Mouse (Mus musculus) leukemia stem cell, adult 10-12 weeks (primary cell): ENCODE data around the gene Slc17a2. TPM values are rescaled to one million over a fixed set of nuclear protein-coding genes. Genes with fewer than 3 reads are reported as not detected.

ENCODE experiments used
- polyA plus RNA-seq: library from polyadenylated mRNA; stranded (reverse); fragments of >175 nt; gene quantifications from 2 replicates; pipeline ENCODE4 v1.2.3, GENCODE M21; 2012; ENCODE audit warnings: low replicate concordance

Slc17a2 gene
- polyA plus RNA-seq, result not detected in 2 replicates

DNA sequence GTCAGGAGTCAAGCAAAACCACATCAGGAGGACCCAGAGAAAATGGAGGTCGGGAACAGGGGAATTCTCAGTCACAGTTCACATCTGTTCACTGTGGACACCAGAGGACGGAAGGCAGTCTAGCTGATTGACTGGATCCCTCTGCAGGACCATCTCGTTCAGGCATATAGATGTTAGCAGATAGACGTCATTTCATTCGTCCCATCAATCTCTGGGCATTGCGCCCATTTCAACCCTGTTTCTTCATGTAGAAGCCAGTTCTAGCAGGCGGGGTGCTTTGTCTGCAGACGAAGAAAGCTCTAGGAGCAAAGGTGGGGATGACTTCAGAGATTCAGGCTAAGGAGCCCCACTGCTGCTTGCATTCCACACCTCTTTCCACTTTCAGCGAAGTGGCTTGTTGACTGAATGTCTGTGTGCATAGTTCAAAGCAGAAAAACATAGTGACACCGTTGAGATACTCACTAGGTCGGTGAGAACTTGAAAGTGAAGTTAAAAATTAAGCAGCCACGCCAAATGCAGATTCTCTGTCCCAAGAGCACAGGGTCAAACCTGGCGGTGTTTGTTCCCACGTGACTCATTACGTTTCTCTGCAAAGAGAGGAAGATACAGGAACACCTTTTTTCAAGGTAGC, at the start of gene Slc17a2:
Gene Slc17a2 (plus strand): TSS at position 572 of the 631 bp plus-strand sequence.

DNA sequence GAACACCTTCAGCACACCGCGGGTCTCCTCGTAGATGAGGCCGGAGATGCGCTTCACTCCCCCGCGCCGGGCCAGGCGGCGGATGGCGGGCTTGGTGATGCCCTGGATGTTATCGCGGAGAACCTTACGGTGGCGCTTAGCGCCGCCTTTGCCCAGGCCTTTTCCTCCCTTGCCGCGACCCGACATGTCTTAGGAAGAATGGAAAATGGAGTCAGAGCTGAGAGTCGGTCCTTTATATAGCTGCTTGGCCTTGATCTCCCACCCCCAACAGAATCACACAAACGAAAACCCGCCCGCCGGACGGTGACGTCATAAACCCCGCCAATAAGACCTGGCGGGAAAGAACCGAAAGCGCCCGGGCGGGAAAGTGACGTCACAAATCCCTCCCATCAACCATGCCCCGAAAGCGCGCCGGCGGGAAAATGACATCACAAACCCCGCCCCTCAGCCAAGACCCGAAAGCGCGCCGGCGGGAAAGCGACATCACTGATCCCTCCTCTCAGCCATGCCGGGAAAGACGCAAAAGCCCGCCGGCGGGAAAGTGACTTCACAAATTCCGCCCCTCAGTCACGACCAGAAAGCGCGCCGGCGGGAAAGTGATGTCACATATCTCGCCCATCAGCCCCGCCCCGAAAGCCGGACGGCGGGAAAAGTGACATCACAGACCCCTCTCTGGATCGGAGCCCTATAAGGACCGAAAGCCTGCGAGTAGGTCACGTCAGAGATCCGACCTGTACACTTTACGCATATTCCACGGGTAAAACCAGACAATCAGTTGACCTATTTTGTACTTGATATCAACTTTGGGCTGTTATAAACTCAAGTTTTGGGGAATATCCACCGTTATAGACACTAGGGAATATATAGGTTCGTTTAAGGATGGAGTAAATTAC, 45.6 kb upstream of the Slc17a2 start, which contains the start of gene Hist1h4a:
Gene Hist1h4a (minus strand): TSS at position 259 of the 893 bp plus-strand sequence.

GRCm38 (mm10) chr13:23761871-23762821, 44.6 kb upstream of the Slc17a2 start, which contains the start of gene Hist1h3a:
Gene Hist1h3a (minus strand): TSS chr13:23762386.

DNA sequence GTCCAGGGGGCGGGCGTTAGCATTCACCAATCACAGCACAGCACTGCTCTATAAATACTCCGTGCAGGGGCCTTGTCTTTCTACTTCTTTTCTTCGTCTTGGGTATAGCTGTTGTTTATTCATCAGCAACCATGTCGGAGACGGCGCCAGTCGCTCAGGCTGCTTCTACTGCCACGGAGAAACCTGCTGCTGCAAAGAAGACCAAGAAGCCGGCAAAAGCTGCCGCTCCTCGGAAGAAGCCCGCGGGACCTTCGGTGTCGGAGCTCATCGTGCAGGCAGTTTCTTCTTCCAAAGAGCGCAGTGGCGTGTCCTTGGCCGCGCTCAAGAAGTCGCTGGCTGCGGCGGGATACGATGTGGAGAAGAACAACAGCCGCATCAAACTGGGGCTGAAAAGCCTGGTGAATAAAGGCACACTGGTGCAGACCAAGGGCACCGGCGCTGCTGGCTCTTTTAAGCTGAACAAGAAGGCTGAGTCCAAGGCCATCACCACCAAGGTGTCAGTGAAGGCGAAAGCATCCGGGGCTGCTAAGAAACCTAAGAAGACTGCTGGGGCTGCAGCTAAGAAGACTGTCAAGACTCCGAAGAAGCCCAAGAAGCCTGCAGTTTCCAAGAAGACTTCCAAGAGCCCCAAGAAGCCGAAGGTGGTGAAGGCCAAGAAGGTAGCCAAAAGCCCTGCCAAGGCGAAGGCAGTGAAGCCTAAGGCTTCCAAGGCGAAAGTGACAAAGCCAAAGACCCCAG, 43.0 kb upstream of the Slc17a2 start, which contains the start of gene Hist1h1a:
Gene Hist1h1a (plus strand): TSS at position 81 of the 738 bp plus-strand sequence.

DNA sequence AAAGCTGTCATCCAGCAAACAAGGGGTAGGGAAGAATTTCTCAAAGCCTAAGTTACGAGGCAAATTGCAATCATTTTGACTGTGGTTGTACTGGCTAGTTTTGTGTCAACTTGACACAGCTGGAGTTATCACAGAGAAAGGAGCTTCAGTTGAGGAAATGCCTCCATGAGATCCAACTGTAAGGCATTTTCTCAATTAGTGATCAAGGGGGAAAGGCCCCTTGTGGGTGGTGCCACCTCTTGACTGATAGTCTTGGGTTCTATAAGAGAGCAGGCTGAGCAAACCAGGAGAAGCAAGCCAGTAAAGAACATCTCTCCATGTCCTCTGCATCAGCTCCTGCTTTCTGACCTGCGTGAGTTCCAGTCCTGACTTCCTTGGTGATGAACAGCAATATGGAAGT, 37.2 kb upstream of the Slc17a2 start, which contains the start of gene Trim38:
Gene Trim38 (plus strand): TSS at position 301 of the 400 bp plus-strand sequence.

GRCm38 (mm10) chr13:23839308-23839707, 32.5 kb downstream of the Slc17a2 start, which contains the start of gene Slc17a3:
Gene Slc17a3 (plus strand): TSS chr13:23839434.

DNA sequence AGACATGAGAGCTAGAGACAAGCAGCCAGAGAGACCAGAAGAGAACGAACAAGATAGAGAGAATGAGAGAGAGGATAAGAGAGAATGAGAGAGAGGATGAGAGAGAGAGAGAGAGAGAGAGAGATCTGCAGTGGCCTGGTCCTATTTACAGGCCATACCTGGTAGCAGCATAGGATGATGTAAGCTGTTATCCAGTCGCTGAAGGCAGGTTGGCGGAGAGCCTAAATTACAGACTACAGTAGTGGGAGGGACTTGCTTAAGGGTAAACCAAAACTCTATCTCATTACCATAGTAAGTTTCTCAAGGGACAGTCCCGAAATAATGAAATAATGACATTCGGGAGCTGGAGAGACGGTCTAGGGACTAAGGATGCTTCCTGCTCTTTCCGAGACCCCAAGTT, 60.6 kb downstream of the Slc17a2 start, which contains the start of gene Slc17a1:
Gene Slc17a1 (plus strand): TSS at position 346 of the 400 bp plus-strand sequence.

Other genes starting within 250 kb of the Slc17a2 start
- 12.2 and 20.5 TPM in 2 replicates for gene Hist1h3e, start 244.6 kb upstream of the Slc17a2 start, polyA plus RNA-seq
- 20.4 and 37.8 TPM in 2 replicates for gene Hist1h2ae, start 235.8 kb upstream of the Slc17a2 start, polyA plus RNA-seq
- 19.7 and 30.7 TPM in 2 replicates for gene Hist1h2bg, start 235.6 kb upstream of the Slc17a2 start, polyA plus RNA-seq
- gene Hist1h2bf, start 232.8 kb upstream of the Slc17a2 start, polyA plus RNA-seq, result 15.2 and 20.1 TPM in 2 replicates
- 1.2 and 1.8 TPM in 2 replicates for gene Hist1h2ad, start 232.6 kb upstream of the Slc17a2 start, polyA plus RNA-seq
- gene Hist1h3d, start 231.2 kb upstream of the Slc17a2 start, polyA plus RNA-seq, result 1.1 and 5.4 TPM in 2 replicates
- 21.9 and 50.4 TPM in 2 replicates for gene Hist1h4d, start 225.4 kb upstream of the Slc17a2 start, polyA plus RNA-seq
- 1.7 and 2.0 TPM in 2 replicates for gene Hist1h2be, start 185.9 kb upstream of the Slc17a2 start, polyA plus RNA-seq
- 6.8 and 18.7 TPM in 2 replicates for gene Hist1h1e, start 184.4 kb upstream of the Slc17a2 start, polyA plus RNA-seq
- 1.7 and 2.0 TPM in 2 replicates for gene Hist1h2ac, start 123.0 kb upstream of the Slc17a2 start, polyA plus RNA-seq
- 3.1 and 3.3 TPM in 2 replicates for gene Hist1h2bc, start 122.8 kb upstream of the Slc17a2 start, polyA plus RNA-seq
- not detected in 2 replicates for gene Hist1h1t, start 111.2 kb upstream of the Slc17a2 start, polyA plus RNA-seq
- gene Hist1h4c, start 108.5 kb upstream of the Slc17a2 start, polyA plus RNA-seq, result 3.9 and 4.0 TPM in 2 replicates
- gene Hfe, start 96.1 kb upstream of the Slc17a2 start, polyA plus RNA-seq, result 5.0 and 7.1 TPM in 2 replicates
- 13.0 and 32.3 TPM in 2 replicates for gene Hist1h1c, start 68.2 kb upstream of the Slc17a2 start, polyA plus RNA-seq
- 4.9 and 12.8 TPM in 2 replicates for gene Hist1h3c, start 61.4 kb upstream of the Slc17a2 start, polyA plus RNA-seq
- 14.4 and 31.0 TPM in 2 replicates for gene Hist1h2bb, start 60.3 kb upstream of the Slc17a2 start, polyA plus RNA-seq
- 39.8 and 47.5 TPM in 2 replicates for gene Hist1h2ab, start 55.9 kb upstream of the Slc17a2 start, polyA plus RNA-seq
- gene Hist1h3b, start 54.7 kb upstream of the Slc17a2 start, polyA plus RNA-seq, result 4.5 and 16.4 TPM in 2 replicates
- gene Hist1h4b, start 50.0 kb upstream of the Slc17a2 start, polyA plus RNA-seq, result 7.2 and 8.6 TPM in 2 replicates
- 40.2 and 48.3 TPM in 2 replicates for gene Hist1h4a, start 45.8 kb upstream of the Slc17a2 start, polyA plus RNA-seq
- 0.45 and 5.1 TPM in 2 replicates for gene Hist1h3a, start 44.6 kb upstream of the Slc17a2 start, polyA plus RNA-seq
- 1.2 and 1.7 TPM in 2 replicates for gene Hist1h1a, start 43.3 kb upstream of the Slc17a2 start, polyA plus RNA-seq
- gene Trim38, start 37.1 kb upstream of the Slc17a2 start, polyA plus RNA-seq, result not detected in 2 replicates
- gene Slc17a3, start 32.4 kb downstream of the Slc17a2 start, polyA plus RNA-seq, result not detected in 2 replicates
- not detected in 2 replicates for gene Slc17a1, start 60.8 kb downstream of the Slc17a2 start, polyA plus RNA-seq
- gene Slc17a4, start 108.0 kb downstream of the Slc17a2 start, polyA plus RNA-seq, result not detected in 2 replicates
- not detected in 2 replicates for gene Hist1h2ba, start 127.2 kb downstream of the Slc17a2 start, polyA plus RNA-seq
- not detected in 2 replicates for gene Hist1h2aa, start 127.5 kb downstream of the Slc17a2 start, polyA plus RNA-seq
- gene Scgn, start 184.2 kb downstream of the Slc17a2 start, polyA plus RNA-seq, result not detected in 2 replicates